Mouse (Mus musculus) A20 (cell line): Measurements from ENCODE around the gene Skor1.

Source experiments
- DNase-seq: peaks from one replicate; pipeline ENCODE4 v3.0.0-alpha.2; 2011; ENCODE audit warnings: low read depth, low spot score

Skor1 gene

GRCm38 (mm10) chr9:63148410-63149371 is at the start of gene Skor1:
Gene Skor1, minus strand, starts transcription at chr9:63148961.
- no peak for DNase-seq

GRCm38 (mm10) chr9:63197252-63197651 is 48.5 kb upstream of the Skor1 start:
- DNase-seq: no peak

DNA sequence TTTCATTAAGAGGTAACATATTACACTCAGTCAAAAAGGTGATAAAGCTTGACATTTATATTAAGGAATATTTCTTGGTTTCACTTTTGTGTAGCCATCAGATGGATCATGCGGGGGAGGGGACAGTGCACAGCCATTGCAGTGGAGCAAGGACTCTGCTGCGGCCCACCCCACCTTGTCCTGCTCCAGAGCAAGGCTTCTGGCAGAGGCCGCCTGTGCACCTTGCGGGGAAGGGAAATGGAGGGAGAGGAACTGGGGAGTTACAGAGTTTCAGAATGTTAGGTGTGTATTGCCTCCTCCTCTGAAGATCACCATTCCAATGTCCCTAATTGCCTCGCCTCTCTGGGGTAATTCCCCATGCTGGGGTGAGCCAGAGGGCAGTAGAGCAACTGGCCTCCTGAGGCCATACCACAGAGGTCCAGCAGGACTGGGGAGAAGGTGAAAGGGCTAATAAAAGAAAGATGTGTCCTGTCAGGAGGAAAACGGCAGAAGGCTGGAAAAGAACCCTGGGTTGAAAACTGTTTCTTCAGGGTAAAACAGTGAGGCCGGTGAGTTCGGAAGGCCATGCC is 47.4 kb upstream of the Skor1 start:
- DNase-seq: no peak

- DNase-seq: no peak
Observed at GRCm38 (mm10) chr9:63195523-63195922, 46.8 kb upstream of the Skor1 start.

GRCm38 (mm10) chr9:63194791-63195190 is 46.0 kb upstream of the Skor1 start:
- no peak for DNase-seq

DNA sequence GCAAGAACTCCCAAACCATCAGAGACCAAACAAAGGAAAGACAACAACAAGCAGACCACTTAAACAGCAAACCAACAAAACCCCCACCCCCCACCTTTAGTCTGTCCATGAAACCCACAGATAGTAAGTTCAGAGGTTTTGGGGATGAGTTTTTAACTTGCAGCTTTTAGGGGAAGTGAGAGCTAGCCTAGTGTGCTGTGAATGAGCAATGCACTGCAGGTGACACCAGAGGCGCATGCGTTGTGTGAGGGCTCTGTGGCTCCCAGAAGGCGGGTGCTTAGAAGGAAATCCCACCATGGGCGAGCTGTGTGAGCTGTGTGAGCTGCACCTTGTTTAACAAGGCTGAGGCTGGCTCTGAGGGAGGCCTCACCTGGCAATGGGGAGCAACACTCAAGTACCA is 44.0 kb upstream of the Skor1 start:
- peak; percentile 81 for DNase-seq

DNA sequence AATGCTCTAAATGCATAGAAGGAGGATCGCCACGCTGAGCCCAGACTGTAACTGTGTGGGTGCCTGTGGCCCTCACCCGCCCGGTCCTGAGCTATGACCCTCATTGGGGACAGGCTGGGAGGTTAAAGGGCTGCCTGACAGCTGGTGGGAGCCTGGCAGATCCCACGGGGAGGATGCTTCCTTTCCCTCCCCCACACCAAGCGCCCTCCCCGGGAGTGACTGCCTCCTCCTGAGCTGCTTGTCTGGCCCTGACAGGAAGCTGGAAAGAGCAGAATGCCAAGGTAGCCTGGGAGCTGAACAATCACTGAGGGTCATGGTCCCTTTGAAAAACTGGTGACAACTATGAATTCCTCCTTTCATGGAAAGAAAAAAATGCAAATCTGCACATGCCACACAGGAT is 38.5 kb upstream of the Skor1 start:
- no peak for DNase-seq

GRCm38 (mm10) chr9:63185249-63185648 is 36.5 kb upstream of the Skor1 start:
- DNase-seq: no peak

DNA sequence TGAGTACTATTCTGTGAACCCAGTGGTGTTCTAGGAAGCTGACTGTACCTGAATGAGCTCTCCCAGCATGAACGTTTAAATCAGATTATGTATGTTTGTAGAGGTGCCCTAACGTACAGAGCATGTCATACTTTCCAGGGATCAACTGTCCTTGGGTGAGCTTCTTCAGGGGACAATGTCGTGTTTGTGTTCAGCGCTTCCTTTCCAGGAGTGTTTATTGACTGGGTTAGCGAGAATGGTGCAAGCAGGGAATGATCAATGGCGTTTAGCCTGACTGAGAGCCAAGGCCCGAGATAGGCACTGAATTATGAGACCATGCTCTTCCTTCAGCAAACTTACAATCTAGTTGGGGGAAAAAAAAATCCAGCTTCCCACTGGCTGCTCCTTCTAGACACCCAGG is 35.1 kb upstream of the Skor1 start:
- no peak for DNase-seq

- no peak for DNase-seq
Observed at GRCm38 (mm10) chr9:63182306-63182960, 33.7 kb upstream of the Skor1 start.

DNA sequence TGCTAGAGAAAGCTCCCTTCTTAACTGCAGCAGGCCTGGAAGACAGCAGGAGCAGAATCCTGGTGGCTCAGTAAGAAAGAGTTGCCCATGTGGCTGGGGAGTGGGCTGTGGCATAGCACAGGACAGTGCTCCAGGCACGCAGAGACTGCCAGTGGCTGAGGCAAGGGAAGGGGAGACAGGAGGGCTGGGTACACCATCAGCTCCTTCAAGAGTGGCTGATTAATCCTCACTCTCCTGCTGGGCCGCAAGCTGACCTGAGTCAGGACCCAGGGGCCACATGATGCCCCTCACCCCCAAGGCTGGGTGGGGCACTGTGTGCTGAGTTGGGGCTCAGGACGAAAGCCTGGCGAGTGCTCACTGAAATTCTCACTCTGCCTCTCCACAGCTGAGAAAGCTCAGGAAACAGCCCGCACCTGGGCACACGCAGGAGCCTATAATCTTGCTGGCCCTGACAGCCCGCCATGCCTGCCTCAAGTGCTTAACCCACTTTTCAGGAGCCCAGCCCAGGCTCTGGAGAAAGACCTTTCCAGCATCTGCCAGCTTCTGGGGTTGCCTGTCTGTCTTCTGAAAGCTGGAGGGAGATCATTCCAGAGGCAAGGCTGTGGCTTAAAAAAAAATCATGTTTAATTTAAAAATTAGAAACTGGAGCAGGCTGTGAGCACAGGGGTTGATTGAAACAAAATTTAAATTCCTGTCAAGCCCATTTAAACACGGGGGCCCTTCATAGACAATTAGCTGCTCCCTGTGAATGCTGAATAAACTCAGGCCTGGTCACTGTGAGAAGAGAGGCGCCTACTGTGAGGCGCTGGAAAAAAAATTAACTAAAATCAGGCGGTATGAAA is 32.8 kb upstream of the Skor1 start:
- no peak for DNase-seq

DNA sequence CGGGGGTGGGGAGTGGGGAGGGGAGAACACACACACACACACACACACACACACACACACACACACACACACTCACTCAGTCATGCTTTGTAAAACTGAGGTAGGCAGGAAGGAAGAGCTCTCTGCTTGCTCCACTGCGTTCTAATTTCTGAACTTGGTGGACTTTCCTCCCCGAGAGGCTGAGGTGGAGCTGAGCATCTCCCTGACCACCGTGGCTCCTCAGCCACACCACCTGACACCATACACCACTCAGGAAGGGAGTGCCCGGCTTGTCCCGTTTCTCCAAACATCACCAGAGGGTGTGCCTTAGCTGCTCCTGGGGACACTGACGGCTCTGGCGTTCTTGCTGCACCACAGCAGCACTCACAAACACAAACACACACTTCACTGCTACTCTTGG is 29.5 kb upstream of the Skor1 start:
- DNase-seq: no peak

DNA sequence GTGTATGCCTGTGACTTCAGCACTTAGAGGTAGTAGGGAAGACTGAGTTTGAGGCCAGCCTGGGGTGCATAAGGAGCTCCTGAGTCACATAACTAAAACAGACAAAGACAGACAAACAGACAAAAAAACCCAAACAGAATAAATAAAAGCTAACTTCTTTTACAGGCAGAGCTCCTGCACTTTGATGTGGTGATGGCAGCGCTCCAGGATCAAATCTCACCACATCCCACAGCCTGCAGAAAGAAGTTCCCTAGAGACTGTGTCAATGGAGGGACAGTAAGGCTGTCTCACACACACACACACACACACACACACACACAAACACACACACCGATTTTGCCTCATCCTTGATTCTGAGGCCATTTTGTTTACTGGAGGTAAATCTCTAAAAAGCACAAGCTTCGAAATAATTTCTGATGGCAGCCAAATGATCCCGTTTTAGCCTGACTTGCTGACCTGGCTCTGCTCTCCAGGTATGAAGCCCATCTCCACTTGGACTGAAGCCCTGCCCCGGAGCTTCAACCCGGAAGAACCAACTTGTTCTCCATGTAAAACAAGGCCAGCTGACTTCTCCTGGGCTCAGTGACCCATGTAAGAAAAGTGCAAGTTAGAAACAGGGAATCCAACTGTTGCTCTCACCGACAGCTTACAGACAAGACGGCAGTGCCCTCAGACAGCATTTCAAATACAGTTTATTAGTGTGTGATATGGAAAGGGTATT is 25.4 kb upstream of the Skor1 start:
- DNase-seq: no peak

DNA sequence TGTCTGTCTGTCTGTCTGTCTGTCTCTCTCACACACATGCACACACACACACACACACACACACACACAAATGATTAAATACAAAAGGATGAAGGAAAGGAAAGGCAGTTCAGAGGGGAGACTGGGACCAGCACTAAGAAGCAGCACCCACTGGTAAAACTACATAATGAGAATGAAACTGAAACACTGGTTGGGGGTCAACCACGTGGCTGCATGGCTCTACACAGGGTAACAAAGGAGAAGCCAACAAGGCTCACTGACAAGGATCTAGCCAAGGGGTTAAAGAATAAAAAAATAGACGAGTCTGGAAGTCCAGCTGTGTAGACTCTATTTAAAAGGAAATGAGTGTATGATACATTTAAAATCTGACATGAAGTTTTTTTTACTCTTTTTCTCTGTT is 23.2 kb upstream of the Skor1 start:
- DNase-seq: peak; percentile 17

GRCm38 (mm10) chr9:63169127-63169526 is 20.4 kb upstream of the Skor1 start:
- DNase-seq: no peak

- no peak for DNase-seq
Observed at GRCm38 (mm10) chr9:63165070-63165469, 16.3 kb upstream of the Skor1 start.

- no peak for DNase-seq
Observed at GRCm38 (mm10) chr9:63163756-63164155, 15.0 kb upstream of the Skor1 start.

DNA sequence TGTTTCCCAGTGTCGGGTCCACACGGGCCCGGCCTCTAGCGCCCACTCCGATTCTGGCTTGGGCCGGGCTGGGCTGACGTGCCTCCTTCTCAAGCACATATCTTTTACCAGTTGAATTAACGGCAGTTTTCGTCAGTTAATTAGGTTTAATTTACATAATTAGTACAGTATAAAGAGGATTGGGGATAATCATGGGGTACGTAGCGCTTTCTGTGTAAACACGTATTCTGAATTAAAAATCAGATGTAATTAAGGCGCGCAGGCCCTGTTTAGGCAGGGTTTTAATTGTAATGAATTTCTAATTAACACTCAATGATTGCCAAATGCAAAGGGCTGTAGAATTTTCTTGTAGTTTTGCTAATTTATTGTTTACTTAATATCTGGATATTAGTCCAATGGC is 3.2 kb upstream of the Skor1 start:
- DNase-seq: no peak

- DNase-seq: no peak
Observed at GRCm38 (mm10) chr9:63151072-63151870, 2.5 kb upstream of the Skor1 start.
